Mouse (Mus musculus): ENCODE measurements around the gene Nbas.

- TF ChIP-seq POLR2A (IDR thresholded peaks at IDR 0.05; ENCODE audit: control insufficient read depth, extremely low read depth, insufficient read depth, low read length, poor library complexity) (no peak), CTCF (IDR thresholded peaks at IDR 0.05; ENCODE audit: borderline replicate concordance, control insufficient read depth, extremely low read depth, insufficient read depth, low read length, poor library complexity) (no peak)
Measured at GRCm38 (mm10) chr12:13314384-13314783, 45.5 kb downstream of the Nbas start.
